Mouse (Mus musculus) embryonic fibroblast, embryonic 13.5 days (primary cell): ENCODE results near the gene Tma7.

ENCODE experiments used
- CTCF ChIP-seq: IDR thresholded peaks from 2 replicates; pipeline ENCODE4 v1.5.1; 2011; ENCODE audit warnings: mild to moderate bottlenecking, control low read depth, low read length, moderate library complexity, borderline replicate concordance; ENCODE audit not compliant: insufficient read depth
- POLR2A ChIP-seq: IDR thresholded peaks from 2 replicates; pipeline ENCODE4 v1.6.1; 2011; ENCODE audit warnings: low read depth, mild to moderate bottlenecking, control low read depth, low read length, moderate library complexity

- TF ChIP-seq CTCF (no peak), POLR2A (no peak)
Measured at GRCm38 (mm10) chr9:109125481-109125880, 43.1 kb upstream of the Tma7 start.
